Mouse (Mus musculus): ENCODE data around the gene Rpap3. TPM values are rescaled to one million over a fixed set of nuclear protein-coding genes. Genes with fewer than 3 reads are reported as not detected.

Gene Rpap3
- total RNA-seq, 4 experiments from 2014 or later: 17.9 to 29.7 (median 26.3) TPM

GRCm38 (mm10) chr15:97643986-97644385 lies 61.6 kb downstream of the Rpap3 start:
- DNase-seq: no peak

Other genes starting within 250 kb of the Rpap3 start
- 1 to 10 TPM in 1 of 4 experiments, under 1 TPM in 3; 0.35 to 1.2 (median 0.75) TPM for gene Endou, start 25.5 kb upstream of the Rpap3 start, total RNA-seq (2022)
- gene Rapgef3, start 62.1 kb upstream of the Rpap3 start, total RNA-seq (2022): 10 to 100 TPM; 12.2 to 39.5 (median 25.7) TPM
- 100 to 1,000 TPM; 120 to 216 (median 160) TPM for gene Slc48a1, start 72.7 kb upstream of the Rpap3 start, total RNA-seq (2022)
- gene Hdac7, start 138.7 kb upstream of the Rpap3 start, total RNA-seq (2022): 100 to 1,000 TPM in 2 of 4 experiments, 10 to 100 TPM in 2; 86.1 to 106 (median 96.2) TPM
- 10 to 100 TPM in 2 of 4 experiments, 1 to 10 TPM in 2; 5.2 to 26.1 (median 16.0) TPM for gene Vdr, start 204.8 kb upstream of the Rpap3 start, total RNA-seq (2022)

Measured in adrenal gland, adult 8-10 months (tissue).